Mouse (Mus musculus) neutrophil, adult 83 days (primary cell): ENCODE results near the gene Spdya. TPM values are rescaled to one million over a fixed set of nuclear protein-coding genes. Genes with fewer than 3 reads are reported as not detected.

ENCODE experiments used
- total RNA-seq, 2 experiments: library from RNA; stranded (reverse); gene quantifications; one replicate each; pipeline ENCODE4 v1.2.4; 2023

The Spdya gene
- under 1 TPM in 1 of 2 experiments, not detected in 1; 0.22 TPM for total RNA-seq

DNA sequence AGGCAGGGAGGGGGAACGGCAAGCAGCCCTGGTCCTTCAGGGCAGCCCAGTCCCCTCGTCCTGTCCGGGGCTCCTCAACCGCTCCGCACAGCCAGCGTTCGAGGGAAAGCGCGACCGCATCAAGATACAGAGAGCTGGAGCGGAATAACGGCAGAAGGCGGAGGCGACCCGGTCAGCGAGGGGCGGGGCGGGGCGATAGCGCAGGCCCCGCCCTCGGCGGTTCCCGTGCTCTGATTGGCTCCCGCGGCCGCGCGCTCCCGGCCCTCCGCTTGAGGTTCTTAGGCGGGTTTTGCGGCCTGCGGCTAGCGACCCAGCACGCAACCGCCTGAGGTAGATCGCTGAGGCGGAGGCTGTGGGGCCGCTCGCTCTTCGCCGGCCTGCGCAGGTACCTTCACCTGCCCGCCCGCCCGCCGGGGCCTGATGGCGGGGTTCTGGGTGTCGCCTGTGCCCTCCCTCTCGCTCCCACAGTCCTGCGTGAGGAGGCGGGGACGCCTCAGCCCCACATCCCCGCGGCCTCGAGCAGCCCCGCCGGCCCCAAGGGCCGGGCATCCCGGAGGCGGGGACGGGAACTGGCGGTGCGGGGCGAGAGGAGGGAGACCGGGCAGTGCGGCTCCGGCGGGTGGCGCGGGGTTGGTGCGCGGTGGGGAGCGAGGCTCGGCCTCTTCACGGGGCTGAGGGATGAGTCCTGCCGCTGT is at the start of gene Spdya:
TSS of gene Spdya (plus strand) at position 305 of the 695 bp plus-strand sequence.

DNA sequence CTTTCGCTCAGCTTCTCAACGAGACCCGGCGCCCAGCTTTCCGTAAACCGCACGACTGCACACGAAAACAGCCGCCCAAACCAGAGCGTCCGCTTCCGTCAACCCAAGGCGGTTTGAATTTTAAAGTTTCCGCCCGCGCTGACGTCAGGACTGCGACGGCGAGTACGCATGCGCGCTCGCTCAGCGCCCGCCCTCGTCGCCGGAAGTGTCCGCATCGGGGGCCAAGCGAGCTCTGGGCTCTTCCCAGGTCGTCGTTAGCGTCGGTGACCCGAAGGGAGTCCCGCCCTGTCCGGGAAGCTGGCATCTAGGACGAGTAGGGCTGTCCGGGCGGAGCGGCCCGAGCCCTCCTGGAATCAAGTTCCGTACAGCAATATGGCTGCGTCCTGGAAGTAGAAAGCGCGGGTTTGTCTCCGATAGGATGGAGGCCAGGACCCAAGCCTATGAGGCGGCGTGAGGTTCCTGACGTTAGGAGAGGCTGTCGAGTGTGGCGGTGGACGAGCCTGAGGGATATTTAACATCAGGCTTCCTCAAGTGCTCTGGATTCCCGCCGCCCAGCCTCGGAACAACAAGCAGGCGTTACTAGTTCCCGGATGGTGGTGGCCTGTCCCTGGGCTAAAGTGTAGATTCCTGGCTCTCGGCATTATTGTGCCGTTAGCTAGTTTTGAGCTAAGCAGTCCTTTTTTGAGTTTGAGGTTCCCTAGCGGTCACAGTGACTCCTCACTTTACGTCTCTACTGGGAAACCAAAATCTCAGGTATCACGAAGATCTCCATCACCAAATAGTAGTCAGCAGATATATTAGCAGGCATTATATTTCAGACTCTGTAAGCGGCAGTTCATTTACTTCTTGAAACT is 24.9 kb upstream of the Spdya start, which contains the start of gene Ndc80:
TSS of gene Ndc80 (minus strand) at position 147 of the 854 bp plus-strand sequence.

DNA sequence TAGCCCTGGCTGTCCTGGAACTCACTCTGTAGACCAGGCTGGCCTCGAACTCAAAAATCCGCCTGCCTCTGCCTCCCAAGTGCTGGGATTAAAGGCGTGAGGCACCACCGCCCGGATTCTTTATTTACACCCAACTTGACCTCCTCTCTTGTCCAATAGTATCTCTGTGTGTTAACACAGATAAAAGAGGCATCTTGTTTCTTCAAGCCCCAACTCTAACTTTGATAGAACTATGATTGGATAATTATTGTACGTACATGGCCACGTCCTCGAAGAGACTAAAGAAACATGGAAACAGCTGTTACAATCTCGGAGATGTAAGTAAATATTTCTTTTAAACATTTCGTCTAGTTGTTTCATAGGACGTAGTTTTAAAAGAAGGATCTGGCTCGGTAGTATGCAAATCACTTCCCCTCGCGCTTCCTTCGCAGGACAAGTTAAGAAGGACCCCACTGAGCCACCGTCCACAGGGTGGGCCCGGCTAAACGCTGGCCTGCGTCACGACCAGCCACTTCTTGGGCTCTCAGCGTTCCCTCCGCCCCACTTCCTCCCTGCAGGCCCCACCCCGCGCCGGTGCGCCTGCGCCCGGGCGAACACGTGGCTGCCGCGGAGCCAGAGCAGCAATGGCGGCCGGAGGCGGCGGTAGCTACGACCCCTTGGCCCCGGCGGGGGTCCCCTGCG is 63.9 kb downstream of the Spdya start, which contains the start of gene Wdr43:
TSS of gene Wdr43 (plus strand) at position 258 of the 681 bp plus-strand sequence.

Other genes starting within 250 kb of the Spdya start
- gene Emilin2, start 240.1 kb upstream of the Spdya start, total RNA-seq = 100 to 1,000 TPM; 200 to 228 TPM
- 10 to 100 TPM in 1 of 2 experiments, 1 to 10 TPM in 1; 8.0 to 14.5 TPM for gene Gm4707, start 92.1 kb upstream of the Spdya start, total RNA-seq
- gene Smchd1, start 76.7 kb upstream of the Spdya start, total RNA-seq = 10 to 100 TPM; 68.7 to 81.9 TPM
- gene Ndc80, start 25.2 kb upstream of the Spdya start, total RNA-seq = 10 to 100 TPM; 31.6 to 35.5 TPM
- 10 to 100 TPM; 20.1 to 20.7 TPM for gene Wdr43, start 63.8 kb downstream of the Spdya start, total RNA-seq
- gene Togaram2, start 121.2 kb downstream of the Spdya start, total RNA-seq = not detected
- not detected for gene Pcare, start 200.8 kb downstream of the Spdya start, total RNA-seq
- gene Clip4, start 216.4 kb downstream of the Spdya start, total RNA-seq = not detected